Mouse (Mus musculus): ENCODE results near the gene Crat. TPM values are rescaled to one million over a fixed set of nuclear protein-coding genes. Genes with fewer than 3 reads are reported as not detected.
"Not testable (repeated sequence)": the region's sequence is repeated elsewhere in the genome, so short reads cannot be mapped to it uniquely, and the experiment has no call there.

Crat gene
- polyA plus RNA-seq, 1 experiment, result 20.5 TPM

- peaks cover 85% of the 10 kb centered on the region for H3K36me3 ChIP-seq (ENCODE audit: control insufficient read depth)
These were observed 13.5 kb upstream of the Crat start for GRCm38 (mm10) chr2:30429156-30429555.

GRCm38 (mm10) chr2:30421432-30421831 lies 5.8 kb upstream of the Crat start:
- H3K27me3 ChIP-seq (ENCODE audit: control insufficient read depth), result no peaks in the 10 kb centered on the region
- TF ChIP-seq GATA1 (IDR thresholded peaks at IDR 0.05; ENCODE audit: low read length), result no peak
- TF ChIP-seq TAL1 (IDR thresholded peaks at IDR 0.05; ENCODE audit: low read length), result no peak

More at GRCm38 (mm10) chr2:30429156-30429555, 13.5 kb upstream of the Crat start:
- peaks cover 59% of the 10 kb centered on the region for H3K4me1 ChIP-seq (ENCODE audit: control insufficient read depth)
- H3K4me3 ChIP-seq (replicated peaks), result no peak overlapping the region
- no peaks in the 10 kb centered on the region for H3K27me3 ChIP-seq (ENCODE audit: control insufficient read depth)
- TF ChIP-seq TAL1 (IDR thresholded peaks at IDR 0.05; ENCODE audit: low read length) (no peak), GATA1 (IDR thresholded peaks at IDR 0.05; ENCODE audit: low read length) (no peak)
- no peaks in the 10 kb centered on the region; the same call in 1 of the 2 replicates for H3K9me3 ChIP-seq (ENCODE audit: control insufficient read depth, low read length)

GRCm38 (mm10) chr2:30419112-30419511 lies 3.5 kb upstream of the Crat start:
- Histone ChIP-seq H3K4me3 (replicated peaks) (peak overlapping the region; percentile 98), H3K27me3 (ENCODE audit: control insufficient read depth) (no peaks in the 10 kb centered on the region), H3K9me3 (ENCODE audit: control insufficient read depth, low read length) (no peaks in the 10 kb centered on the region), H3K36me3 (ENCODE audit: control insufficient read depth) (peaks cover 67% of the 10 kb centered on the region), H3K4me1 (ENCODE audit: control insufficient read depth) (peaks cover 65% of the 10 kb centered on the region)
- TF ChIP-seq TAL1 (IDR thresholded peaks at IDR 0.05; ENCODE audit: low read length), result no peak
- TF ChIP-seq GATA1 (IDR thresholded peaks at IDR 0.05; ENCODE audit: low read length), result no peak

More at GRCm38 (mm10) chr2:30421432-30421831, 5.8 kb upstream of the Crat start:
- H3K4me1 ChIP-seq (ENCODE audit: control insufficient read depth), result peaks cover 54% of the 10 kb centered on the region
- peaks cover 73% of the 10 kb centered on the region for H3K36me3 ChIP-seq (ENCODE audit: control insufficient read depth)
- no peaks in the 10 kb centered on the region for H3K9me3 ChIP-seq (ENCODE audit: control insufficient read depth, low read length)
- no peak overlapping the region for H3K4me3 ChIP-seq (replicated peaks)

DNA sequence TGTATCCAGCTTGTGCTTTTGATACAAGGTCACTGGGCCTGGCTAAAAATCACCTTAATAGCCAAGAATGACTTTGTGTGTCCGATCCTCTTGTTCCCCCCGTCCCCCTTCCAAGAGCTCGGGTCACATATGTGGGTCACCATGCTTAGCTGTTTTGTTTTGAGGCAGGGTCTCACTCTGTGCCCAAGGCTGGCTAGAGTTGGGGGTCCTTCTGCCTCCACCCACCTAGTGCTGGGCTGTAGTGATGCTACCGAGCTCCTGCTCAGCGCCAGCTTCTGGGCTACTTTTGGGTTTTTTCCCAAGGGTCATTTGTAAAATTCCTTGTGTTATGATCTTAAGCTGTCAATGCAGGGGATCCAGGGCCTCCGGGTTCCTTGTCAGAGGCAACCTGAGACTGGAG lies 2.6 kb upstream of the Crat start:
- Histone ChIP-seq H3K27me3 (ENCODE audit: control insufficient read depth) (no peaks in the 10 kb centered on the region), H3K4me1 (ENCODE audit: control insufficient read depth) (peaks cover 68% of the 10 kb centered on the region), H3K36me3 (ENCODE audit: control insufficient read depth) (peaks cover 67% of the 10 kb centered on the region), H3K4me3 (replicated peaks) (peak overlapping the region; percentile 98), H3K9me3 (ENCODE audit: control insufficient read depth, low read length) (no peaks in the 10 kb centered on the region)
- no peak for TF ChIP-seq GATA1 (IDR thresholded peaks at IDR 0.05; ENCODE audit: low read length)
- TF ChIP-seq TAL1 (IDR thresholded peaks at IDR 0.05; ENCODE audit: low read length), result no peak

DNA sequence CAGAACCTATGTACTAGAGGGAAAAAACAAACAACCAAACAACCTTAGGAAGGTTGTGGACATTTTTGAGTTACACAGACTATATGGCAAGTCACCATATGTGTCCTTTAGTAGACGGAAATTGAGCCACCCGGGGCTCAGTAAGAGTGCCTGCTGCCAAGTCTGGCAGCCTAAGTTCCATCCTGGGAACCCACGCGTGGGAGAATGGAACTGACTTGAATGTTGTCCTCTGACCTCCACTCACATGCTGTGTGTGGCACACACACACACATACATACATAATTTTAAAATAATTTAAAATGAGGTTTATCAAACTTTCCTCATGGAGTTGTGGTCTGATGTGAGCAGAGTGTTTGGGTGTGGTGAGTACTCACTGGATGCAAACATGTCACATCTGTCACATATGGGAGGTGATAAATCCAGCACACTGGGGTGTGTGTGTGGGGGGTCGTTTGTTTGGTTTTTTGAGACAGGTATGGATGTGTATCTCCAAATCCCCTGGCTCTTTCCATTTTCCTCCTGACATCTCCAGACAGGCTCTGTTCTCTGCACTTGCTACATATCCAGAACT lies 2.1 kb upstream of the Crat start:
- TF ChIP-seq GATA1 (IDR thresholded peaks at IDR 0.05; ENCODE audit: low read length) (no peak), TAL1 (IDR thresholded peaks at IDR 0.05; ENCODE audit: low read length) (no peak)
- Histone ChIP-seq H3K9me3 (ENCODE audit: control insufficient read depth, low read length) (no peaks in the 10 kb centered on the region), H3K4me3 (replicated peaks) (peak overlapping the region; percentile 98), H3K4me1 (ENCODE audit: control insufficient read depth) (peaks cover 72% of the 10 kb centered on the region), H3K27me3 (ENCODE audit: control insufficient read depth) (no peaks in the 10 kb centered on the region), H3K36me3 (ENCODE audit: control insufficient read depth) (peaks cover 67% of the 10 kb centered on the region)

GRCm38 (mm10) chr2:30417154-30417553 lies 1.5 kb upstream of the Crat start:
- H3K27me3 ChIP-seq (ENCODE audit: control insufficient read depth); H3K9me3 ChIP-seq (ENCODE audit: control insufficient read depth, low read length): not testable (repeated sequence)
- Histone ChIP-seq H3K36me3 (ENCODE audit: control insufficient read depth) (peaks cover 68% of the 10 kb centered on the region), H3K4me3 (replicated peaks) (peak overlapping the region; percentile 98), H3K4me1 (ENCODE audit: control insufficient read depth) (peaks cover 76% of the 10 kb centered on the region)

DNA sequence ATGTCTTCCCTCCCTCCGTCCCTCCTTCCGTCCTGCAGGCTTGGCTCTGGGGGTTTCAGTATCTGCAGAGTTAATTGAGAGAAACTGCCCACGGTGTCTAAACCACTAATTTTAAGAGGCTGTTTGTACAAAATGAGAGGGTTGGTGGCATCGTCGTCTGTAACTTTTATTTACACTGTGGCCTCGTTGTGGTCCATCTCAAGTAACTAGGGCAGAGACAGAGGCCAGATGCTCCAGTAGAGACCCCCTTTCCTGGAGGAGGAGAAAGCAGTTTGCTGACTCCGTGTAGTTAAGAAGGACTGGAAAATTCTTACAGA lies 994 bp upstream of the Crat start:
- Histone ChIP-seq H3K4me3 (replicated peaks) (peak overlapping the region; percentile 98), H3K4me1 (ENCODE audit: control insufficient read depth) (peaks cover 73% of the 10 kb centered on the region), H3K36me3 (ENCODE audit: control insufficient read depth) (peaks cover 69% of the 10 kb centered on the region), H3K27me3 (ENCODE audit: control insufficient read depth) (no peaks in the 10 kb centered on the region), H3K9me3 (ENCODE audit: control insufficient read depth, low read length) (no peaks in the 10 kb centered on the region)
- no peak for TF ChIP-seq TAL1 (IDR thresholded peaks at IDR 0.05; ENCODE audit: low read length)
- TF ChIP-seq GATA1 (IDR thresholded peaks at IDR 0.05; ENCODE audit: low read length), result no peak

GRCm38 (mm10) chr2:30415936-30416648 lies 479 bp upstream of the Crat start, which contains the start of gene Ptpa:
Gene Ptpa (plus strand): TSS chr2:30416039.
- H3K4me1 ChIP-seq (ENCODE audit: control insufficient read depth), result peaks cover 72% of the 10 kb centered on the region
- no peaks in the 10 kb centered on the region for H3K27me3 ChIP-seq (ENCODE audit: control insufficient read depth)
- H3K36me3 ChIP-seq (ENCODE audit: control insufficient read depth), result peaks cover 69% of the 10 kb centered on the region
- TF ChIP-seq TAL1 (IDR thresholded peaks at IDR 0.05; ENCODE audit: low read length), result no peak
- no peak for TF ChIP-seq GATA1 (IDR thresholded peaks at IDR 0.05; ENCODE audit: low read length)
- H3K4me3 ChIP-seq (replicated peaks), result peak within 1 kb of the TSS; percentile 98
- no peaks in the 10 kb centered on the region for H3K9me3 ChIP-seq (ENCODE audit: control insufficient read depth, low read length)

DNA sequence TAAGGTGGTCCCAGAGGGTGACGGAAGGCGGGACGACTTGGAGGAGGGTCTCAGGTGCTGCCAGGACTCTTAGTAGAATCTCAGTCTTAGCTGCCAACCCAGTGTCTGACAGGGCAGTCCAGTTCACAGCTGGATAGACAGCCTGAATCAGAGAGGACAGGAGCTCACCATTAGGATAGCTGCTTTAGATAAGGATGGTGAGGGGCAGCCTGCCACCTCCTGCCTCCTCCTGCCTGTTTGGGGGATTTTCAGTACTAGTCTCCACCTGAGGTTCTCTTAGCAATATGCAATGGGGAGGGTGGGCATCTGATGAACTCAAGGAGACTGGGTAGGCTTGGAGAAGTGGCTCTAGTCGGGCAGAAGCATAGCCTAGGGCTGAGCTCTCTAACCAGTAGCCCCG lies 932 bp downstream of the Crat start:
- Histone ChIP-seq H3K9me3 (ENCODE audit: control insufficient read depth, low read length) (no peaks in the 10 kb centered on the region), H3K4me3 (replicated peaks) (peak overlapping the region; percentile 98), H3K36me3 (ENCODE audit: control insufficient read depth) (peaks cover 70% of the 10 kb centered on the region), H3K4me1 (ENCODE audit: control insufficient read depth) (peaks cover 62% of the 10 kb centered on the region), H3K27me3 (ENCODE audit: control insufficient read depth) (no peaks in the 10 kb centered on the region)
- no peak for TF ChIP-seq TAL1 (IDR thresholded peaks at IDR 0.05; ENCODE audit: low read length)
- 0 out of 2 replicates have a peak, but pooled peaks have one; percentile 29 for TF ChIP-seq GATA1 (IDR thresholded peaks at IDR 0.05; ENCODE audit: low read length)

Measured in erythroblast, embryonic 14.5 days (primary cell).